Mouse (Mus musculus) ES-Bruce4 (cell line): ENCODE data around the gene Elf2.

Experiments used
- CTCF ChIP-seq: IDR thresholded peaks from one replicate; pipeline ENCODE4 v1.8.1; 2011; ENCODE audit warnings: low read depth, low read length
- POLR2A ChIP-seq: IDR thresholded peaks from one replicate; pipeline ENCODE4 v1.8.1; 2011; ENCODE audit warnings: low read length; ENCODE audit not compliant: insufficient read depth

DNA sequence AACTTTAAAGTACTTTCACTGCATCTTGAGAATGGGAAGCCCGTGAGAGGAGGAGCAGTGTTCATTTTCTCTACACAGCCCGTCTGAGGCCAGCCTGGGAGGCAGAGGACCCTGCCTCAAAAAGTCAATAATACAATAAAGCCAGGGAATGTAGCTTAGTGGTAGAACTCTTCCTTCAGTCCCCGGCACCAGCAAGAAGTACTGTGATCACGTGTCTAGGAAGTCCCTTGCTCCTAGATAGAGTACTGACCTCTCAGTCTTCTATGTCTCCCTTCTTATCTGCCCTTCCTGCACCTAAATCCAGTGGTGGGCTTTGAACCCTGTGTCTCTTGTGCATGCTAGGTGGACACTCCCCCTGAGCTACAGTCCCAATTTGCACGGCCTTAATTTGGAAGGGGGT is 109.6 kb downstream of the Elf2 start:
- no peak for TF ChIP-seq CTCF
- no peak for TF ChIP-seq POLR2A
